Mouse (Mus musculus) ES-E14 (cell line): ENCODE results near the gene Haspin.

ENCODE experiments used
- HCFC1 ChIP-seq: IDR thresholded peaks from 2 replicates; pipeline ENCODE4 v1.6.1; 2012; ENCODE audit warnings: low read length, inconsistent platforms, borderline replicate concordance; ENCODE audit not compliant: insufficient read depth
- ZNF384 ChIP-seq: IDR thresholded peaks from 2 replicates; pipeline ENCODE4 v1.6.1; 2012; ENCODE audit warnings: low read depth, low read length, inconsistent platforms

- TF ChIP-seq ZNF384 (no peak), HCFC1 (no peak)
Observed at GRCm38 (mm10) chr11:73109941-73110340, 28.2 kb downstream of the Haspin start.
